Mouse (Mus musculus) midbrain, embryonic 16.5 days (tissue): ENCODE measurements around the gene Adk. TPM values are rescaled to one million over a fixed set of nuclear protein-coding genes. Genes with fewer than 3 reads are reported as not detected.

Source experiments
- ATAC-seq: fragments of 200-750 bp; cut with Nextera tagmentation; 2 replicates; pipeline ENCODE4 v1.8.0; 2017; ENCODE audit warnings: moderate TSS enrichment
- H3K27ac ChIP-seq: fragments of 300-500 bp; sonication (generic); 2 replicates; pipeline ENCODE4 v1.5.1; 2014; ENCODE audit warnings: mild to moderate bottlenecking, low read length, mixed read lengths
- H3K27me3 ChIP-seq: fragments of 300-500 bp; sonication (generic); 2 replicates; pipeline ENCODE4 v1.6.1; 2014; ENCODE audit warnings: low read depth, low read length, mixed read lengths; ENCODE audit not compliant: control insufficient read depth, insufficient read depth
- H3K36me3 ChIP-seq: fragments of 300-500 bp; sonication (generic); 2 replicates; pipeline ENCODE4 v1.6.1; 2014; ENCODE audit warnings: mild to moderate bottlenecking, low read length, moderate library complexity, mixed read lengths; ENCODE audit not compliant: control insufficient read depth, insufficient read depth
- H3K4me1 ChIP-seq: fragments of 300-500 bp; sonication (generic); 2 replicates; pipeline ENCODE4 v1.6.1; 2014; ENCODE audit warnings: mild to moderate bottlenecking, low read length, mixed read lengths; ENCODE audit not compliant: control insufficient read depth, insufficient read depth
- H3K4me2 ChIP-seq: fragments of 300-500 bp; sonication (generic); 2 replicates; pipeline ENCODE4 v1.6.1; 2014; ENCODE audit warnings: mild to moderate bottlenecking, low read length, mixed read lengths
- H3K4me3 ChIP-seq: fragments of 300-500 bp; sonication (generic); 2 replicates; pipeline ENCODE4 v1.5.1; 2014; ENCODE audit warnings: low read depth, mild to moderate bottlenecking, low read length, moderate library complexity, mixed read lengths
- H3K9ac ChIP-seq: fragments of 300-500 bp; sonication (generic); 2 replicates; pipeline ENCODE4 v1.6.1; 2014; ENCODE audit warnings: low read depth, low read length, mixed read lengths
- H3K9me3 ChIP-seq: fragments of 300-500 bp; sonication (generic); replicated peaks from 2 replicates; pipeline ENCODE4 v1.6.1; 2014; ENCODE audit warnings: mild to moderate bottlenecking, low read length, mixed read lengths; ENCODE audit not compliant: control insufficient read depth, poor library complexity, severe bottlenecking
- WGBS: fragments of 180-500 bp; shearing (Covaris S2); extraction: QIAGEN DNeasy Blood & Tissue Kit; methylation state at CpG from one replicate; pipeline ENCODE4 v1.1.7; 2014; 5-methylcytosine and 5-hydroxymethylcytosine counted together
- polyA plus RNA-seq: library from polyadenylated mRNA; unstranded; fragments of >200 nt; fragmentation: Nextera tagmentation; extraction: Ambion mirVana; gene quantifications from 2 replicates; pipeline ENCODE4 v1.2.1, GENCODE M21; 2015

Adk gene
- polyA plus RNA-seq, 1 experiment from 2014 or later = 40.4 TPM

DNA sequence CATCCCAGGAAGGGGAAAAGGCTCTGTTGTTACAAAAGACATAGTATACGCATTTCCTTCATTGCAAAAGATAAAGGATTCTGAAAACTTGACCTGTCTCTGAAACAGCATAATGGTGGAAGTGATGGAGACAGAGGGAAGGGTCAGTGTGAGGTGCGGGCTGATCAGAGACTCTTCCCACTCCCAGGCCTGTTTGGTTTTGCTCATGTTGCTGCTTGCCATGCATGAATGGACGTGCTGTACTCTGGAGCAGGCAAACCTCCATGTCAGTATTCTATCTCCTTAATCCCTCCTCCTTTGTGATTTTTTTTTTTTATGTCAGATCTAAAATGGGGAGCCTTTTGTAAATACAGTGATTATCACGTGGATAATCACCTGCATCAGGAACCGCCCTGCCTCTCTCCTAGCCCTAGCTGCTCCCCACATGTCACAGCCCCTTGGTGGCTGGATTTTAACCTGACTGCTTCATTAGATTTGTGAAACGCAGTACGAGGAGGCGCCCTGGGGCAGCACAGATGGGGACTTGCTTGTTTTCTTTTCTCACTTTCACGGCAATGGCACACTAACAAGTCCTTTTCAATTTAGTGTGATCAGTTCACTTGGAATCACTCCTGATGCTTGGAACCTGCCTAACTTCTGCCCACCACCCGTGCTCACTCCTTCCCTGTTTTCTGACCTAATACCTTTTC, 307.0 kb downstream of the Adk start:
- no peak overlapping the region for H3K4me2 ChIP-seq
- no peak for ATAC-seq
- H3K36me3 ChIP-seq = no peaks in the 10 kb centered on the region
- WGBS = 39% methylated on average over 10 of the region's 10 CpGs
- H3K9ac ChIP-seq = no peak overlapping the region
- no peaks in the 10 kb centered on the region for H3K27me3 ChIP-seq
- 0 out of 2 replicates have a peak overlapping the region, but pooled peaks have one; percentile 34 for H3K27ac ChIP-seq
- no peaks in the 10 kb centered on the region for H3K9me3 ChIP-seq
- no peak overlapping the region for H3K4me3 ChIP-seq
- peaks cover 6% of the 10 kb centered on the region; the same call in 1 of the 2 replicates for H3K4me1 ChIP-seq

DNA sequence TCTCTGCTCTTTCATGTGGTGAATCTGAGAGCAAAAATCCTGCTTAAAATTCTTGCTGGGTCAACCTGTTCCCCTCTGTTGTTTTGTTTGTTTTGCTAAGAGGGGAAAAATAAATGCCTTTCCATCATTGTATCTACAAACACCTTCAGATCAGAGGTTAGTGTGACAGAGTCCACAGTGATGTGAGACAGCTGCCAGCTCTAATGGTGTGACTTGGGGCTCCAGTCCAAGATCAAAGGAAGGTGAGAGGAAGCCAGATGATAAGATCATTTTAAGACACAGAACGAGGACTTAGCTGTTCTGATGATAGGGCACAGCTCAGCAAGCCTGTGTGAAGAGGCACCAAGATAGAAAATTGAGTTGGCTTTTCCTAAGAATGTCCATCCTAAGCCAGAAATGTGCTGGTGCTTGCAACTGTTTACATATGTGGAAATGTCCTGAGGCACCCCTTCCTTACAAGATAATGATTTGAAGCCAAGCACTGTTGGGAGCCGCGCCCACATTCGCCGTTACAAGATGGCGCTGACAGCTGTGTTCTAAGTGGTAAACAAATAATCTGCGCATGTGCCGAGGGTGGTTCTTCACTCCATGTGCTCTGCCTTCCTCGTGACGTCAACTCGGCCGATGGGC, 307.6 kb downstream of the Adk start:
- Histone ChIP-seq H3K4me2 (no peak overlapping the region), H3K4me1 (peaks cover 6% of the 10 kb centered on the region; the same call in 1 of the 2 replicates), H3K27me3 (no peaks in the 10 kb centered on the region), H3K9ac (no peak overlapping the region), H3K9me3 (no peaks in the 10 kb centered on the region), H3K4me3 (no peak overlapping the region), H3K27ac (no peak overlapping the region), H3K36me3 (no peaks in the 10 kb centered on the region)
- 79% methylated on average over 6 of the region's 12 CpGs for WGBS
- ATAC-seq = 0 out of 2 replicates have a peak, but pooled peaks have one; percentile 32

DNA sequence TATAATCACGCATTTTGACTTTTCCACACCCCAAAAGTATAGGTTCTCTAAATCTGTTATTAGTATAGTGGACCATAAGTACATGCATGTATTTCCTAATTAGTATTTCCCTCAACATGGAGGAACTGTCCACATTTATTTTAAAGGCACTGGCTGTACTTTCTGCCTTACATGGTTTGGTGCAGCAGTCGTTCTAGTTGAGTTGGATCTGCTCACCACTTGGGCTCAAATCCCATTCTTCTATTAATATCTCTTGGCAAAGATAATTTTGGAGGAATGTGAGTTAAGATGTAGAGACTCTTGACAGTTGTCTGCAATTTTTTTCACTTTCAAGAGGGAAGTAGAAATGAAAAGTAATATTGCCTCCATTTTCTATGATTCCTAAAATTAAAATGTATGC, 314.7 kb downstream of the Adk start:
- H3K27ac ChIP-seq = no peak overlapping the region
- H3K9ac ChIP-seq = no peak overlapping the region
- no peaks in the 10 kb centered on the region for H3K36me3 ChIP-seq
- WGBS = 91% methylated on average over 2 of the region's 2 CpGs
- no peaks in the 10 kb centered on the region for H3K27me3 ChIP-seq
- H3K4me2 ChIP-seq = no peak overlapping the region
- no peak for ATAC-seq
- H3K9me3 ChIP-seq = no peaks in the 10 kb centered on the region
- peaks cover 27% of the 10 kb centered on the region for H3K4me1 ChIP-seq
- H3K4me3 ChIP-seq = no peak overlapping the region

DNA sequence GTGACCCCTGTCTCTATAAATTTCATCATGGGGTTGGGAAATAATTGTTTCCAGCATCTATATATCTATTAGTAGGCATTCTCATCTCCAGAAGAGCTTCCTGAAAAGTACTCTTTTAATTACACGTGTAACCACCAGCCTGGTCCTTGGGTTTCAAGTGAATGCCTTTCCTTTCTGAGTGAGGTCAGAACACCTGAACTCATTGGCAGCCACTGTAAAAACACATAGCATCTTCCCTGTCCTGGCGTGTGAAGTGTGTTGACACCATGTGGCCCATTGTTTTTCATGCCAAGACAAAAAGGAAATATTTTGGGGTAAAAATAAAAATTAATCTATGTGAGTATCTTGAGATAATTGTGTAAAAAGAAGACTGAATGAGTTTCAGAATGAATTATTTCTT, 316.2 kb downstream of the Adk start:
- no peak overlapping the region; the same call in 1 of the 2 replicates for H3K4me2 ChIP-seq
- ATAC-seq = no peak
- 27% methylated on average over 2 of the region's 2 CpGs for WGBS

DNA sequence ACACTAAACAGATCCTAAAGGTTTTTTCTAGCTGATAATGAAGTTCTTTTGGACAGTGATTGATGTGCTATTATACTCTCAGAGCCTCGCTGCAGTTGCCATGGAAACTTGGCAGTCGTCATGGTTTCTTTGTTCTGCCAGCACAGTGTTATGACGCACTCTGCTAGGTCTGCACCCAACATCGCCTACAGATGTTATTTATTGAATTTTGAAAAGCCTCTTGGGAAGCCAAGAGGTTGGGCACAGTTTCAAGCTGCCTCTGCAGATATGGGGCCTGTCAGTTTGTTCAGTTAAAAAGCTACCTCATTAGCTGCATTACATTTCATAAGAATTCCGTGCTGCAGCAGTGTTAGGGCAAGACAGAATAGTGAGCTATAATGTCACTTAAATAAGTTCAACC, 316.8 kb downstream of the Adk start:
- Histone ChIP-seq H3K27ac (peak overlapping the region; percentile 79), H3K36me3 (no peaks in the 10 kb centered on the region), H3K9ac (no peak overlapping the region), H3K27me3 (no peaks in the 10 kb centered on the region), H3K4me3 (no peak overlapping the region), H3K9me3 (no peaks in the 10 kb centered on the region), H3K4me2 (peak overlapping the region; percentile 4), H3K4me1 (peaks cover 32% of the 10 kb centered on the region)
- peak; percentile 96 for ATAC-seq
- 2% methylated on average over 5 of the region's 5 CpGs for WGBS

More for the DNA sequence above, 316.2 kb downstream of the Adk start:
- H3K4me3 ChIP-seq = no peak overlapping the region
- H3K9me3 ChIP-seq = no peaks in the 10 kb centered on the region
- no peaks in the 10 kb centered on the region for H3K36me3 ChIP-seq
- H3K9ac ChIP-seq = no peak overlapping the region
- H3K27ac ChIP-seq = peak overlapping the region; percentile 79
- no peaks in the 10 kb centered on the region for H3K27me3 ChIP-seq
- H3K4me1 ChIP-seq = peaks cover 32% of the 10 kb centered on the region

DNA sequence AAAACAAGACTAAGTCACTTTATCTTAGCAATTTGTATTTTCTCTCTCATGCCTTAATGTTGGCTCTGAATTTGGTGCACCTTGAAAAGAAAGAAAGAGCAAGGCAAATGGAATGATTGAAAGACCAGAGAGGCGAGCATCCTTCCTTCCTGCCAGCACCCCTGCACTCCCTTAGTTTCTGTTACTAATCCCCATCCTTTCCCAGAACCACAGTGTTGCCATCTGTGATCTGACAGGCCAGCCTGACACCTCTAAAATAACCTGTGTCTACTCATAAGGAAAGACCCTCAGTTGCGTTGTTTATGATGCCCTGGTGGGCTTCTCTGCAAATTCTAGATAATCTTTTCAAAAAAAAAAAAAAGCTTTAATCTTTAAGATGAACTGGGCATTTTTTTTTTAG, 319.6 kb downstream of the Adk start:
- no peaks in the 10 kb centered on the region for H3K36me3 ChIP-seq
- H3K9ac ChIP-seq = no peak overlapping the region
- no peak for ATAC-seq
- H3K27me3 ChIP-seq = no peaks in the 10 kb centered on the region
- peak overlapping the region; percentile 67; the same call in 1 of the 2 replicates for H3K27ac ChIP-seq
- 37% methylated on average over 2 of the region's 2 CpGs for WGBS
- H3K4me2 ChIP-seq = no peak overlapping the region
- H3K4me1 ChIP-seq = peaks cover 32% of the 10 kb centered on the region
- H3K9me3 ChIP-seq = no peaks in the 10 kb centered on the region
- no peak overlapping the region for H3K4me3 ChIP-seq

DNA sequence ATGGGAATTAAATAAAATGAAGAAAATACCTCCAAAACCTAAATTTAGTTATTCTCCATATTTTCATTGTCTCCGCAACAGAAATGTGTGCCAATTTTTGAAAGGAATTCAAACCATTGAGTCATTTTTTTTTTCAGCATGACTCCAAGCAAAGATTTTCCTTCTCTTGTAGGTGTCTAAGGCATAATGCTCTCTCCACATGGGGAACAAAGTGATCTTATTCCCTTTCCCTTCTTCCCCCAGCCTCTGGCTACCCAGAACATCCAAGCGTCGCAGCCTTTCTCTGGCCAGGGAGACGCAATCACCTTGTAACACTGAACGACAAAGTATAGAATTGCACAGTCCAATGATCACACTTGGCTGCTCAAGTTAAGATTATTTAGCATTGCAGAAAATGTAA, 320.3 kb downstream of the Adk start:
- peak overlapping the region; percentile 54; the same call in 1 of the 2 replicates for H3K27ac ChIP-seq
- WGBS = 72% methylated on average over 5 of the region's 5 CpGs
- no peak for ATAC-seq

DNA sequence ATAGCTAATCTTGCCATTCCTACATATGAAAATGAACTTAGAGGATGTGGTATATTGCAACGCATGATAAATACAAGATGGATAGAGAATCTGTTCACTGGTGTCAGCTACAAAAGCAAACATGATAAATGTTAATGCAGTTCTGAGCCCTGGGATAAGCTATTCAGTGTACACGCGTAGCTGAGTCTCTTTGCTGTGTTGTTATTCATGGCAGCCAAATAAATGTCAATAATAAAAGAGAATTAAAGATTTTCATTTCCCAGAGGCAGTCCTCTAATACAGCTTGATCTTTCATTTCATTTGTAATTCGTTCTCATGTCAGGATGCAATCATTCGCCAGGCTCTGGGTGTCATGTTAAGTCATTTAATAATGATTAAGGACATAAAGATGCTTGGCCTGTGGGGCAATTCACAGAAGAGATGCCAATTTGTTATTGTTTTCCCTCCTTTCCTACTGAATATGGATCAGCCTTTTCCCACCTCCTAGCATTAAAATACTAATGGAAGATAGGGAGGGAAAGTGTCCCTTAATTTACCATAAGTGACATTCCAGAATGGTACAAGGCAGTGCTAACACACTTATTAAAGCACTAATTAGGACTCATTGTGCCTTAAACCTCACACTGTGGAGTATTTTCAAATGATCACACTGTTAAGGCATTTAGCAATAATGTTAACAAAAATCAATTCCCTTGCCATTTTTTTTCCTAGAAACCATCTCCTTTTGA, 331.5 kb downstream of the Adk start:
- H3K9me3 ChIP-seq = no peaks in the 10 kb centered on the region
- 43% methylated on average over 5 of the region's 5 CpGs for WGBS
- H3K9ac ChIP-seq = no peak overlapping the region
- peaks cover 7% of the 10 kb centered on the region; the same call in 1 of the 2 replicates for H3K4me1 ChIP-seq
- H3K4me3 ChIP-seq = no peak overlapping the region
- H3K27me3 ChIP-seq = no peaks in the 10 kb centered on the region
- peak; percentile 45; the same call in 1 of the 2 replicates for ATAC-seq
- H3K4me2 ChIP-seq = no peak overlapping the region
- H3K27ac ChIP-seq = no peak overlapping the region
- no peaks in the 10 kb centered on the region for H3K36me3 ChIP-seq

More for the DNA sequence above, 320.3 kb downstream of the Adk start:
- no peak overlapping the region for H3K4me2 ChIP-seq
- no peaks in the 10 kb centered on the region for H3K27me3 ChIP-seq
- H3K36me3 ChIP-seq = no peaks in the 10 kb centered on the region
- H3K9me3 ChIP-seq = no peaks in the 10 kb centered on the region
- peaks cover 30% of the 10 kb centered on the region for H3K4me1 ChIP-seq
- H3K9ac ChIP-seq = no peak overlapping the region
- no peak overlapping the region for H3K4me3 ChIP-seq

DNA sequence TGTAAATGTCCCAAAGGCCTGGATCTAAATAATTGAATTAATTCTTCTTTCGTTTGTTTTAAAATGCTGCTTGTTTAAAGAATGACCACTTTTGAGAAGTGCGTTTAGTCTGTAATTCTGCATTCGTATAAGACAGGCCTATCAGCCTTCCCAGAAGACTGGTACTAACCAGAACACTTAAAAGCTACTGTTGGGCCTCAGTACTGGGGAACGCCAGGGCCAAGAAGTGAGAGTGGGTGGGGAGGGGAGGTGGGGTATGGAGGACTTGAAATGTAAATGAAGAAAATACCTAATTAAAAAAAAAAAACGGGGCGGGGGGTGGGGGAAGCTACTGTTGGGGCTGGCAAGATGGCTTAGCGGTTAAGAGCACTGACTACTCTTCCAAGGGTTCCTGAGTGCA, 347.1 kb downstream of the Adk start:
- ATAC-seq = no peak
- H3K9me3 ChIP-seq = no peaks in the 10 kb centered on the region
- 96% methylated on average over 7 of the region's 7 CpGs for WGBS

More for the DNA sequence above, 347.1 kb downstream of the Adk start:
- no peaks in the 10 kb centered on the region for H3K27me3 ChIP-seq
- H3K9ac ChIP-seq = no peak overlapping the region
- H3K4me3 ChIP-seq = no peak overlapping the region
- peaks cover 8% of the 10 kb centered on the region for H3K4me1 ChIP-seq
- no peak overlapping the region for H3K27ac ChIP-seq
- no peaks in the 10 kb centered on the region for H3K36me3 ChIP-seq
- H3K4me2 ChIP-seq = no peak overlapping the region
